Mouse (Mus musculus) heart, adult 8-10 months (tissue): ENCODE measurements around the gene Cdca5. TPM values are rescaled to one million over a fixed set of nuclear protein-coding genes. Genes with fewer than 3 reads are reported as not detected.
A peak's percentile ranks its signal among the peaks of the same experiment; 100 is the strongest.

Source experiments
- DNase-seq: peaks from one replicate; pipeline ENCODE4 v3.0.0; 2022; ENCODE audit warnings: low spot score
- total RNA-seq, 4 experiments: library from RNA; stranded (reverse); gene quantifications; 2 replicates each; pipeline ENCODE4 v1.2.4; 2022

The Cdca5 gene
- total RNA-seq, 4 experiments from 2014 or later: 0.16 TPM; not detected in 3

GRCm38 (mm10) chr19:6061641-6062302, 23.0 kb upstream of the Cdca5 start:
- DNase-seq: no peak

- no peak for DNase-seq
Measured at GRCm38 (mm10) chr19:6062418-6062817, 22.4 kb upstream of the Cdca5 start.

- DNase-seq: no peak
Measured at GRCm38 (mm10) chr19:6063081-6063480, 21.7 kb upstream of the Cdca5 start.

GRCm38 (mm10) chr19:6066571-6066970, 18.2 kb upstream of the Cdca5 start:
- no peak for DNase-seq

GRCm38 (mm10) chr19:6067011-6067723, 17.6 kb upstream of the Cdca5 start:
- DNase-seq: peak; percentile 44

GRCm38 (mm10) chr19:6067724-6068415, 16.9 kb upstream of the Cdca5 start, which contains the start of gene Tm7sf2:
Tm7sf2 (minus strand) TSS chr19:6068373.
- peak; percentile 89 for DNase-seq

- no peak for DNase-seq
Measured at GRCm38 (mm10) chr19:6068951-6069350, 15.8 kb upstream of the Cdca5 start.

- DNase-seq: no peak
Measured at GRCm38 (mm10) chr19:6069851-6070250, 14.9 kb upstream of the Cdca5 start.

GRCm38 (mm10) chr19:6070571-6071250, 14.1 kb upstream of the Cdca5 start:
- no peak for DNase-seq

- DNase-seq: no peak
Measured at GRCm38 (mm10) chr19:6071261-6071660, 13.5 kb upstream of the Cdca5 start.

GRCm38 (mm10) chr19:6073889-6074288, 10.9 kb upstream of the Cdca5 start:
- no peak for DNase-seq

- DNase-seq: peak; percentile 89
Measured at GRCm38 (mm10) chr19:6076564-6077393, 8.0 kb upstream of the Cdca5 start, which contains the start of gene Vps51. Vps51 (minus strand) TSS chr19:6077231.

- DNase-seq: no peak
Measured at GRCm38 (mm10) chr19:6079983-6080480, 4.8 kb upstream of the Cdca5 start, which contains the start of gene Tmem262. Tmem262 (plus strand) TSS chr19:6080033.

- DNase-seq: no peak
Measured at GRCm38 (mm10) chr19:6082156-6082555, 2.6 kb upstream of the Cdca5 start, which contains the start of gene Gm28374. Gm28374 (minus strand) TSS chr19:6082256.

- DNase-seq: no peak
Measured at GRCm38 (mm10) chr19:6085417-6085879, 665 bp downstream of the Cdca5 start.

GRCm38 (mm10) chr19:6088841-6089240, 4.1 kb downstream of the Cdca5 start:
- no peak for DNase-seq

GRCm38 (mm10) chr19:6094119-6094518, 9.3 kb downstream of the Cdca5 start, which contains the start of gene AC131692.1:
AC131692.1 (plus strand) TSS chr19:6094419.
- DNase-seq: no peak

GRCm38 (mm10) chr19:6097847-6098246, 13.1 kb downstream of the Cdca5 start:
- no peak for DNase-seq

- DNase-seq: no peak
Measured at GRCm38 (mm10) chr19:6101186-6101585, 16.4 kb downstream of the Cdca5 start.

GRCm38 (mm10) chr19:6102169-6102853, 17.5 kb downstream of the Cdca5 start:
- DNase-seq: no peak
